Mouse (Mus musculus) kidney, postnatal 0 days (tissue): ENCODE measurements at regions not wholly inside any gene's neighbourhood (a gene's known extent, or its start where the extent isn't known, plus 50 kb on each side); places are given as distances from the start of the nearest gene placed in this dataset.

Experiments used
- ATAC-seq: fragments of 200-750 bp; cut with Nextera tagmentation; replicated peaks from 2 replicates; pipeline ENCODE4 v1.8.0; 2017; ENCODE audit warnings: low read depth, moderate number of reproducible peaks, moderate TSS enrichment, moderate library complexity; ENCODE audit not compliant: low FRiP score
- DNase-seq: peaks from one replicate; pipeline ENCODE4 v3.0.0-alpha.2; 2016; ENCODE audit warnings: low spot score
- H3K27ac ChIP-seq: fragments of 300-500 bp; sonication (generic); 2 replicates; pipeline ENCODE4 v1.5.1; 2014; ENCODE audit warnings: mild to moderate bottlenecking
- H3K27me3 ChIP-seq: fragments of 300-500 bp; sonication (generic); 2 replicates; pipeline ENCODE4 v1.6.1; 2014; ENCODE audit warnings: low read length, mixed read lengths; ENCODE audit not compliant: insufficient read depth
- H3K36me3 ChIP-seq: fragments of 300-500 bp; sonication (generic); 2 replicates; pipeline ENCODE4 v1.6.1; 2014; ENCODE audit warnings: low read length, mixed read lengths; ENCODE audit not compliant: insufficient read depth
- H3K4me1 ChIP-seq: fragments of 300-500 bp; sonication (generic); replicated peaks from 2 replicates; pipeline ENCODE4 v1.6.1; 2014; ENCODE audit warnings: antibody characterized with exemption, low read length, mixed read lengths; ENCODE audit not compliant: insufficient read depth
- H3K4me2 ChIP-seq: fragments of 300-500 bp; sonication (generic); 2 replicates; pipeline ENCODE4 v1.6.1; 2014; ENCODE audit warnings: mild to moderate bottlenecking, low read length, moderate library complexity, mixed read lengths
- H3K4me3 ChIP-seq: fragments of 300-500 bp; sonication (generic); replicated peaks from 2 replicates; pipeline ENCODE4 v1.5.1; 2014; ENCODE audit warnings: low read depth, low read length
- H3K9ac ChIP-seq: fragments of 300-500 bp; sonication (generic); 2 replicates; pipeline ENCODE4 v1.6.1; 2014; ENCODE audit warnings: low read depth, low read length
- H3K9me3 ChIP-seq: fragments of 300-500 bp; sonication (generic); replicated peaks from 2 replicates; pipeline ENCODE4 v1.6.1; 2016; ENCODE audit warnings: low read length, inconsistent platforms, mixed read lengths
- CTCF ChIP-seq: IDR thresholded peaks from 2 replicates; pipeline ENCODE4 v1.5.1; 2016; ENCODE audit warnings: antibody characterized with exemption, low read depth, mild to moderate bottlenecking, moderate library complexity
- WGBS: fragments of 180-500 bp; shearing (Covaris S2); extraction: QIAGEN DNeasy Blood & Tissue Kit; methylation state at CpG from one replicate; pipeline ENCODE4 v1.1.7; 2014; 5-methylcytosine and 5-hydroxymethylcytosine counted together

GRCm38 (mm10) chr12:106310585-106311319 lies 300.7 kb downstream of the Vrk1 start:
- Histone ChIP-seq H3K27ac (no peak overlapping the region), H3K4me2 (peak overlapping the region; percentile 62), H3K9ac (peak overlapping the region; percentile 38), H3K9me3 (no peaks in the 10 kb centered on the region), H3K27me3 (no peaks in the 10 kb centered on the region), H3K4me1 (0 out of 2 replicates have a peak, but pooled peaks cover 3% of the 10 kb centered on the region), H3K4me3 (peak overlapping the region; percentile 36), H3K36me3 (no peaks in the 10 kb centered on the region)
- no peak; the same call in 1 of the 2 replicates for TF ChIP-seq CTCF
- WGBS = 1% methylated on average over 34 of the region's 34 CpGs
- ATAC-seq (no peak; the same call in 1 of the 2 replicates), DNase-seq (peak; percentile 24)

GRCm38 (mm10) chr12:106311320-106311825 lies 301.3 kb downstream of the Vrk1 start:
- peak overlapping the region; percentile 36 for H3K4me3 ChIP-seq
- peak overlapping the region; percentile 62 for H3K4me2 ChIP-seq
- TF ChIP-seq CTCF = no peak
- DNase-seq (no peak), ATAC-seq (no peak)
- no peak overlapping the region for H3K27ac ChIP-seq
- no peaks in the 10 kb centered on the region for H3K9me3 ChIP-seq
- 0 out of 2 replicates have a peak, but pooled peaks cover 3% of the 10 kb centered on the region for H3K4me1 ChIP-seq
- no peaks in the 10 kb centered on the region for H3K36me3 ChIP-seq
- H3K27me3 ChIP-seq = no peaks in the 10 kb centered on the region
- H3K9ac ChIP-seq = peak overlapping the region; percentile 38
- WGBS = 58% methylated on average over 7 of the region's 7 CpGs

GRCm38 (mm10) chr12:106311831-106312600 lies 302.0 kb downstream of the Vrk1 start:
- no peak for ATAC-seq
- Histone ChIP-seq H3K36me3 (no peaks in the 10 kb centered on the region), H3K4me2 (no peak overlapping the region), H3K27me3 (no peaks in the 10 kb centered on the region), H3K27ac (no peak overlapping the region), H3K9ac (no peak overlapping the region), H3K9me3 (no peaks in the 10 kb centered on the region), H3K4me3 (no peak overlapping the region), H3K4me1 (0 out of 2 replicates have a peak, but pooled peaks cover 3% of the 10 kb centered on the region)
- WGBS = 67% methylated on average over 17 of the region's 17 CpGs
- DNase-seq = peak; percentile 24
- TF ChIP-seq CTCF = no peak

DNA sequence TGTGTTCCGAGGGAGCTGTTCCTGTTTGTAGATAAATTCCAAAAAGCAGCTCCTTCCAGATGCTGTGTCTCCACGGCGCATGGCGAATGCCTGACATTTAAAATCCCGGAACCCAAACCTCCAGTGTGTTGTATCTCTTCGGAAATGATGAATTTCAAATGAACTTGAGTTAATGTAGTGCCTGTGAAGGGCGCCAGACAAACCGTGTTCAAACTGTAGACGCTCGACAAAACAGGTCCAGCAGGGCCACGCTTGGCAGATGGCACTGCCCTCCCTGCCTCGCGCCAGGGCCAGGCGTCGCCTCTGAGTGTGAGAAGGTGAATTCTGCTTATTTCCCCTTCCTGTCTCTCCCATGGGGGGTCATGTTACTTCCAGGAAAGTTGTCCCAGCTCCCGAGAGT lies 307.7 kb downstream of the Vrk1 start:
- no peak overlapping the region for H3K9ac ChIP-seq
- ATAC-seq (no peak), DNase-seq (no peak)
- no peak overlapping the region for H3K4me2 ChIP-seq
- WGBS = 75% methylated on average over 16 of the region's 16 CpGs
- H3K4me1 ChIP-seq = no peaks in the 10 kb centered on the region
- H3K9me3 ChIP-seq = no peaks in the 10 kb centered on the region
- no peaks in the 10 kb centered on the region for H3K36me3 ChIP-seq
- H3K27ac ChIP-seq = no peak overlapping the region
- no peak for TF ChIP-seq CTCF
- no peak overlapping the region for H3K4me3 ChIP-seq
- H3K27me3 ChIP-seq = no peaks in the 10 kb centered on the region

GRCm38 (mm10) chr12:106321511-106321910 lies 311.5 kb downstream of the Vrk1 start:
- WGBS = 76% methylated on average over 7 of the region's 7 CpGs

DNA sequence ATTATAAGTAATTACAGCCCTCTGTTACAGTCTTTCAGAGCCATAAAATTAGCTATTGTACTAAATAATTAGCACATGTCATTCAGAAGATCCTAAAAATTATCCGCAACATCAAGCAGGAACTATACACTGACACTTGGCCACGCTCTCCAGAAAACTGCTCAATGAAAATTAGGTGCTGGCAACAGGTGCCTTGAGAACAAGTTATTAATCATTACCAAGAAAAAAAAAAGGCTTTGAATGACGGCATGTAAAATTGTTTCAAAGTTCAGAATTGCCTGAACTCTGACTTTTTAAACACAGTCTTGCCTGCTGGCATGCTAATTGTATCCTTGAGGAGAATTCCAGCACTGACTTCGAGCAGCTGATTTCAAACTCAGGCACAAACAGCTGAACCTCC lies 316.6 kb downstream of the Vrk1 start:
- WGBS = 52% methylated on average over 4 of the region's 4 CpGs
- Histone ChIP-seq H3K9ac (no peak overlapping the region), H3K27ac (no peak overlapping the region), H3K4me1 (no peaks in the 10 kb centered on the region), H3K27me3 (no peaks in the 10 kb centered on the region), H3K4me2 (no peak overlapping the region), H3K9me3 (no peaks in the 10 kb centered on the region), H3K36me3 (no peaks in the 10 kb centered on the region), H3K4me3 (no peak overlapping the region)
- no peak for DNase-seq
- no peak for TF ChIP-seq CTCF
- no peak for ATAC-seq

More at GRCm38 (mm10) chr12:106321511-106321910, 311.5 kb downstream of the Vrk1 start:
- Histone ChIP-seq H3K9me3 (no peaks in the 10 kb centered on the region), H3K36me3 (no peaks in the 10 kb centered on the region), H3K27me3 (no peaks in the 10 kb centered on the region), H3K27ac (no peak overlapping the region), H3K4me3 (no peak overlapping the region), H3K9ac (no peak overlapping the region), H3K4me1 (no peaks in the 10 kb centered on the region), H3K4me2 (no peak overlapping the region)
- ATAC-seq = no peak
- TF ChIP-seq CTCF = no peak
- no peak for DNase-seq
